Mouse (Mus musculus) adrenal gland, postnatal 4 days (tissue): ENCODE measurements around the gene Lsm10. TPM values are rescaled to one million over a fixed set of nuclear protein-coding genes. Genes with fewer than 3 reads are reported as not detected.

Experiments
- total RNA-seq, 2 experiments: library from RNA; stranded (reverse); gene quantifications; 2 replicates each; pipeline ENCODE4 v1.2.3; 2021

Lsm10 gene
- total RNA-seq, 2 experiments from 2014 or later = 26.7 to 27.1 TPM

Other genes with a start within 250 kb of the Lsm10 start
- gene Csf3r, start 72.1 kb upstream of the Lsm10 start, total RNA-seq = 1 to 10 TPM; 2.0 to 2.3 TPM
- 10 to 100 TPM; 72.5 to 73.9 TPM for gene Mrps15, start 49.7 kb upstream of the Lsm10 start, total RNA-seq
- 10 to 100 TPM; 12.3 to 15.7 TPM for gene Oscp1, start 38.1 kb upstream of the Lsm10 start, total RNA-seq
- gene Stk40, start 7.3 kb downstream of the Lsm10 start, total RNA-seq = 10 to 100 TPM; 25.9 to 30.5 TPM
- gene Eva1b, start 51.1 kb downstream of the Lsm10 start, total RNA-seq = 10 to 100 TPM; 67.2 to 69.6 TPM
- 1 to 10 TPM; 4.2 to 4.3 TPM for gene Sh3d21, start 66.9 kb downstream of the Lsm10 start, total RNA-seq
- 100 to 1,000 TPM; 319 to 332 TPM for gene Thrap3, start 106.1 kb downstream of the Lsm10 start, total RNA-seq
- 10 to 100 TPM; 64.1 to 70.7 TPM for gene Map7d1, start 159.7 kb downstream of the Lsm10 start, total RNA-seq
- gene Trappc3, start 165.7 kb downstream of the Lsm10 start, total RNA-seq = 10 to 100 TPM; 70.0 to 75.4 TPM
- 10 to 100 TPM in 1 of 2 experiments, 1 to 10 TPM in 1; 9.3 to 12.8 TPM for gene Col8a2, start 190.2 kb downstream of the Lsm10 start, total RNA-seq
- gene Adprhl2, start 225.1 kb downstream of the Lsm10 start, total RNA-seq = 10 to 100 TPM; 41.3 to 42.0 TPM
- gene Tekt2, start 229.1 kb downstream of the Lsm10 start, total RNA-seq = 1 to 10 TPM; 4.0 to 5.0 TPM